Mouse (Mus musculus) left cerebral cortex, postnatal 14 days (tissue): ENCODE results near the gene Stmnd1. TPM values are rescaled to one million over a fixed set of nuclear protein-coding genes. Genes with fewer than 3 reads are reported as not detected.
"Not testable (repeated sequence)": the region's sequence is repeated elsewhere in the genome, so short reads cannot be mapped to it uniquely, and the experiment has no call there.

Experiments used
- DNase-seq, 2 experiments: peaks; one replicate each; pipeline ENCODE4 v3.0.0; 2021 to 2022; ENCODE audit warnings: low spot score in 2 of 2, mixed read lengths in 1 of 2
- intact Hi-C: fragments of 180-260 bp; cut with DNase I; formaldehyde crosslinking; loops from one replicate; pipeline ENCODE4 v1.15.1; 2025
- long read RNA-seq, 2 experiments: library from polyadenylated mRNA; stranded (forward); transcript quantifications; one replicate each; pipeline ENCODE4 v2.0.0; 2021
- total RNA-seq, 2 experiments: library from RNA; stranded (reverse); gene quantifications; 2 replicates each; pipeline ENCODE4 v1.2.3; 2021

Stmnd1 gene
- total RNA-seq: not detected
- long read RNA-seq, experiment 1: 0 reads
- long read RNA-seq, experiment 2, partial matches to known transcripts: 0 of 1 reads
- long read RNA-seq, experiment 2, other reads (novel, unspliced or antisense): 0 of 1 reads

DNA sequence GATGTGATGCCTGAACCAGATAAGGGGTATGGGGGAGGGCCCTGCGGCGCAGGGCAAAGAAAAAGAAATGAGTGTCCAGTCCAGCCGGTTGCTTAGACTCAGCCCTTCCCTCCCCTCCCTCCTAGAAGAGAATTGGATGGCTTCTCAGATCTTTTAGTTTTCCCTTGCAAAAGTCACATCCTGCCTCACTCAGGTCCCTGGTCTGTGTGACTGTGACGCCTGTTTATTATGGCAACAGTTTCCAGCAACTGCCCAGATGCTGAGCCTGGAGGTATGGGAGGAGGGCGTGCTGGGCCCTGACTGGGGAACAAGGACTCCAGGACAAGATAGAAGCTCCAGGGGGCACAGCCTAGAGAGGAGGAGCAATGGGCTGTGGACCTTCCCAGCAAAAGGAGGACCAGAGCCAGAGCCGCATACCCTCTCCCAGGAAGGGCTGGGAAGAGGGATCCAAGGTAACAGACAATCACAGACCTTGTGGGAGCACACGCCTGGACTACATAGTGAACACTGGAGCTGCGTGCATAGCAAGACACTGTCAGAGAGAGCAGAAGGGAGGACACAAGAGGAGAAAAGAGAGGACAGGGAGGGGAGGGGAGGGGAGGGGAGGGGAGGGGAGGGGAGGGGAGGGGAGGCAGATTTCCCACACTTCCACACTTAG, at the start of gene Stmnd1:
Stmnd1 (plus strand) TSS at position 269 of the 658 bp plus-strand sequence.
- intact Hi-C loops: no loop called here
- DNase-seq: no peak

DNA sequence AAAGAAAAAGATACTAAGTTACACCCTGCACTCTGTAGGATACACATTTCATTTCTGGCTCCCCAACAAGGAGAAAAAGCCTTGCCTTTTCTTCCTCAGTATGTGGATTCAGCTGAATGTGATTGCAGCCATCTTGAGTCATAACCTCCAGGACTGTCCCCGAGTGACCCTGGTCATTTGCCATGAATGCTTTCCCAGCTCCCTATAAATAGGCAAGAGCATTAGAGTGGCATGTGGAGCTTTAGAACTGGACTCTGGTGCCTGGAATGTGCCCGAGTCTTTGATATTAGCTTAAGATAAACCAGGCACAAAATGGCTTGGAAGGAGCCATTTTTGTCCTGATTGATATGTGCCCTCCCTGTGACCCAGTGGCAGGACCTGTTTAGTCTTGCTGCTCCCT, 46.6 kb upstream of the Stmnd1 start:
- DNase-seq: no peak
- intact Hi-C loops: no loop called here

DNA sequence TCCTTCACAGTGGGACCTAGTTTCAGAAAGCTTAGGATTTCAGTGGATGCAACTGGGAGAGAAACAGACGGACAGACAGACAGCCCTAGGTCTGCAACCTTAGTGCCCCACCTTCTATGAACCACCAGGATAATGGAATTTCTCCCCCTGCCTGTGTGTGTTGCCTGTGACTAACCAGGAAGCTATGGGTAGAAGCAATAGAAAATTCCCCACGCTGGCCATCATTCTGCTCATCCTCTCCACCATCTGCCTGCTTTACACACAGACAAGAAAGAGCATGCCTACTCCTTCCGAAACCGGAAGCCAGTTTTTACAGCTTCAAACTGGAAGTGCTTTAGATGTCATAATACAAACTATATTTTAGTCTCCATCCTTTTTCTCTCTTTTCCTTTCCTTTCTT, 46.0 kb upstream of the Stmnd1 start:
- peak; percentile 26 to 49 for DNase-seq
- intact Hi-C loops: no loop called here

DNA sequence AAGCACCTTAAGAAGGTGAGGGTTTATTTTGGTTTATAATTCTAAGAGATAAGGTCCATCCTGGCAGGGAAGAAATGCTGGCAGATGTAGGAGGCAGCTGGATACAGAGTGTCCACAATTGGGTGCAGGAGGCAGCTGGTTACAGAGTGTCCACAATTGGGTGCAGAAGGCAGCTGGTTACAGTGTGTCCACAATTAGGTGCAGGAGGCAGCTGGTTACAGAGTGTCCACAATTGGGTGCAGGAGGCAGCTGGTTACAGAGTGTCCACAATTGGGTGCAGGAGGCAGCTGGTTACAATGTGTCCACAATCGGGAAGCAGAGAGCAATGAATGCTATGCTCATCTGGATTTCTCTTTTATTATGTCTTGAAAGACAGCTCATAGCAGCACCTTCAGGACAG, 44.8 kb upstream of the Stmnd1 start:
- intact Hi-C loops, DNase-seq: not testable (repeated sequence)

DNA sequence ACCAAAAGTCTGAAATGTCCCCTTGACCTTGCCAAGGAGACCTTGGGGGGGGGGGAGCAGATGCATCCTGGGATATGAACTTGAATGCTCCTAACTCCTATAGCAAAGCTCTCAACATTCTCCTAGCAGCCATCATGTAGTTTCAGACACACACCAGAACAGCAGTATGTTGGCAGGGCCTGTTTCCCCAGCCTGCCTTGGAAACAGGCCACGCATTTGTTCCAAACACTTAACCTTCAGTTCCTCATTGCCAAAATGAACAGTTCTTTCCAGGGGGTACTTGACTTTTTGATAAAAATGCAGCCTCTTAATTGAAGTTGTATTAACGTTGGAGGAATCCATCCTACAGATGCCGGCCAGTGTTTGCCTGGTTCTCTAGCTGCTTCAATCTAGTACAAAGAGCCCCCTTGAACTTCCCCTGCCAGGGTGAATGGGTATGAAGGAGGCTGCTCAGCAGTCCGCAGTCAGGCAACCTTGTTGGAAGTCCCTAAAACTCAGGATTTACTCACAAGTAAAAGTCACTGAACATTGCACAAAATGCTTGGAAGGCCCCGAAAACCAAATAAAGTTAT, 41.9 kb upstream of the Stmnd1 start:
- intact Hi-C loops: no loop called here
- DNase-seq: no peak

DNA sequence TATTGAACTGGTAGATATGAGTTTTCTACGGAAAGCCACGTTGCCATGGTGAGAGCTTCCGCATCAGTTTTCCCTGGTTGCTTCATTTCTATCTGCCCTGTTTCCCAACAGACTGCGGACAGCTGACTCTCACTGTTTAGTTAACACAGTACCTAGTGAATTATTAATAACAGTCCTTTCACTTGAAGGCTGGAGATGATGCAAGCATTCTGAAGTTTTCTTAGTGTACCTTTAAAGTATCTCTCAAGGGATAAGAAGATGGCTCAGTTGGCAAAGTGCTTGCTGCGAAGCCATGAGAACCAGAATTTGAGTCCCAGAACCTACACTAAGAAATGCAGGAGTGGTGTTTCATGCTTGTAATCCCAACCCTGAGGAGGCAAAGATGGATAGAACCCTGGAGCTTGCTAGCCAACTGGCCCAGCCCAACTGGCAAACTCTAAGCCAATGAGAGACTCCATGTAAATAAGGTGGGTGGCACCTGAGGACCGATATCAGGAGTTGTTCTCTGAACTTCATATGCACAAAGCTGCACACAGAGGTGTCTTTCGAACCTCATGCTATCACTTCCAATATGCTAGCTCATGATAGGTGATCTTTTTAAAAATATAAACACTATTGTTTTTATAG, 35.7 kb upstream of the Stmnd1 start:
- intact Hi-C loops: no loop called here
- DNase-seq: no peak

DNA sequence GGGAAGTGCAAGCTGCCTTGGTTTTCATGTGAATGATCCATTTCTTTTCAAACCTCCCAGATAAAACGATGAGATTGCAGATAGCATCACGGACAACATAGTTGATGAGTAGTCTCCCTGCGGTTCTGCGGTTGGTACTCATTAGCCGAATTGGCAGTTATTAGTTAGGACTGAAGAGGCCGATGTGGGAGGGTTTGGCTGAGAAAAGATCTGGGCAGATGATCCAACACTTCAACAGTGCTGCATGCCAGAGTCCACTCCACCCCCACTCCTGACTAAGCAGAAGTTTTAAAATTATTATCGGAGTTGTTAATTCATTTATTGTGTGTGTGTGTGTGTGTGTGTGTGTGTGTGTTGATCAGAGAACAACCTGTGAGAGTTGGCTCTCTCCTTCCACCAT, 34.7 kb upstream of the Stmnd1 start:
- no peak for DNase-seq
- intact Hi-C loops: no loop called here

DNA sequence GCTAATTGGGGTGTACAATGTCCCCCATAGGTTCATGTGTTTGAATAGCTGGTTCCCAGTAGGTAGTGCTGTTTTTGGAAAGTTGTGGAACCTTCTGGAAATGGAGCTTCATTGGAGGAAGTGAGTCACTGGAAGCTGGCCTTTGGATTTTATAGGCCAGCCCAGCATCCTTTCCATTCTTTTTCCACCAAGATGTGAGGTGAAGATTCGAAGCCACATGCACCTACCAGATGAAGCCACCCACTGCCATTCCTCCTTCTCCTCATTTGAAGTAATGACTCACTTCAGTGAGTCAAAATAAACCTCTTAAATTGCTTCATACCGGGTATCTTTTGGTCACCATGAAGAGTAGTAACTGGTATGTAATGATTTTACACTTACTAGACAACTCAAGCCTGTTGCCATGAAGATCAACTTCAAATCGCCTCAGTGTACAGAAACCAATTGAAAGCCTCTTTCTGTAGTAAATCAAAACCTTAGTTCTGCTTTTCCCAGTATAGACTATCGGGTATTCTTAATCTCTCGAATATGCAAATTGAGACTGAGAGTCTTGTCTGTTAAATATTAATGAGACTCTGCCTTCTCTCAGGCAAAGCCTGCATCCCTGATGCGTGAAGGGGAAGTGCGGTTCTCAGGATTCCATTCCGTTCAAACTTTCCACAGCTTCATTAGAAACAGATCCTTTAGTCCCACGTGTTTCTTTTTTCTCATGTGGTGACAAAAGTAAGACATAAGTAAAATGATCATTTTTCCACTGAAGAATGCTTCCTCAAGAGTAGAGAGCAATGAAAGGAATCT, 31.9 kb upstream of the Stmnd1 start:
- intact Hi-C loops: no loop called here
- DNase-seq: no peak

DNA sequence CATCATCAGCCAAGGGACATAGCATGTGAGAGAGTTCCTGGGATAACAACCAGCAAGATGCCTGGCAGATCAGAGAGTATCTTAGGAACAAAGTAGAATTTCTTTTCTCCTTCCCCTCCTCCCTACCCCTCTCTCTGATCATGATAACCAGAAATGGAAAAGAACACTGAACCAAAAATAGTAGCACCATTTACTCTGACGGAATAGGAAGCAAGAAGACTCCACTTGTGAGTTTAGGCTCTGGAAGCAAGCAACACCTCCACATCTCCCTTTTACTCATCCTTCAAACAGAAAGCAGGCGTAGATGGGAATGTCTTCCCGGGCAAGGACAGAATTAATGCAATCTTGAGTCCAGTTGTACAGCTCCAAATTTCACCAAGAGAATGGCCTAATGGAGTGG, 19.8 kb upstream of the Stmnd1 start:
- intact Hi-C loops: no loop called here
- peak; percentile 26 to 65 for DNase-seq

DNA sequence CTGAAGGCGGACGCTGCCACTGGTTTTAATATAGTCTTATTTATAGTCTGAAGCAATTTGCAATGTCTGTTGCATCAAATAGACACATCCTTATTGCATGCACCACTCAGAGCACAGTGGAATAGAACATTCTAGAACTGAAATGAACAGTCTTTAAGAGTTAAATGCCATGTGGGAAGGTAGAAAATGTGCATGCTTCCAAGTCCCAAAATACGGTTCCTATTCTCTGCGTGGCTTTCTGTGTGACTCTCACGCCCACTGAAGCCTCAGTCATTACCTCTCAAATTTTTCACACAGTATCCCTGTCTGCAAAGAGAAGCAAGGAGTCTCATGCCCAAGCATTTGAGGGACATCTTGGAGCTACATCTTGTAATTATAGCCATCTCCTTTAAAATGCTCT, 19.4 kb upstream of the Stmnd1 start:
- intact Hi-C loops: no loop called here
- DNase-seq: peak in 1 of 2 experiments; percentile 37

DNA sequence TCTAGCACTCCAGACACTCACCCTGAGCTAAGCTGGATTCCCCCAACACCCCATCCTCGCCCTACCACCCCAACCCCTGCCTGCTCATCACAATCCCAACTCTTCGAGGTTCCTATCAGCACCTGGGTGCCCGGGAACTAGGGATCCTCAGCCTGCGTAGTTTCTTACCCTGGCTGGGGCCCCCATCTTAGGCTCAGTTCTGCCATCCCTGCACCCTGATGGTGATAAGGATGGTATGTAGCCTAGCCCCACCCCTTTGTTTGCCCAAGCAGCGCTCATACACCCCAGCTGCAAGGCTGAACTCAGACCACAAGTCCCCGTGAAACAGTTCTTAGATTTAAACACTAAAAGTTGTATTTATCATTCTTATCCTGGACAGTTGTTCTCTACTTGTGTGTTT, 17.9 kb upstream of the Stmnd1 start:
- intact Hi-C loops: loop anchor here (5.0 kb wide), 2 partner anchors 68 to 293 kb away; no protein-coding TSS in a partner anchor
- no peak for DNase-seq

DNA sequence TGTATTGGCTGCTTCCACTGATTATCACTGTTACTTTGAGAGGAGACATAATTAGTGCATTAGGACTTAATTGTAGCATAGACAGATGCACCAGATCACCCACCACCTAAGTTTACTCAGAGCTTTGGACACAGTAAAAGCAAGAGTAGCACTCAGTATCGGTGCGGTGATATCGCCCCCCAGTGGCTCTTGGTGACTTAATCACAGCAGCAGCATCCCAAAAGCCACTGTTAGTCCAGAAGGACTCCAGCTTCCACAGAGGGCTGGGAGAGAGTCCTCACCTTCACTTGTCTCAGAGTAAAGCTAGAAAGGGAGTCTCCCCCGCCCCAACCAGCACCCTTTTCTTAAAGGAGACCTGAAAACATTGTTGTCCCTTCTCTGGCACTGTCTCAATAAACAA, 15.7 kb upstream of the Stmnd1 start:
- peak; percentile 78 to 88 for DNase-seq
- intact Hi-C loops: loop anchor here (5.0 kb wide), 2 partner anchors 71 to 296 kb away; no protein-coding TSS in a partner anchor

DNA sequence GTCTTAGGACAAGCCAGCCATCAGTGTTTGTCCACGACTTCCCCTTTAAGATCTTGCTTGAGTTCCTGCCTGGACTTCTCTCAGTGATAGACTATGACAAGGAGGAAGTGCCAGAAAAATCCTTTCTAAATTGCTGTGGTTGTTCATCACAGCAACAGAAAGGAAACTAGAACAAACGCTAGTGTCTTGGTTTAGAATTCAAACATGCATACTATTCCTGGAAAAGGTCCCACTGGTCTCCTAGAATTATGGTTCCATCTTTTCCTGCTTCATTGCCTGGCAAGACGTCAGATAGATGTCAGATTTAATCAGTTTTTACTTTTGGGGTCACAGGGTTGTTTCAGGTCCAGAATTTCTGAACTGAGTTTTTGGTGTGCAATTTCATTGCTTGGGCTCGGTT, 14.0 kb upstream of the Stmnd1 start:
- intact Hi-C loops: loop anchor here (5.0 kb wide), 2 partner anchors 72 to 297 kb away; no protein-coding TSS in a partner anchor

DNA sequence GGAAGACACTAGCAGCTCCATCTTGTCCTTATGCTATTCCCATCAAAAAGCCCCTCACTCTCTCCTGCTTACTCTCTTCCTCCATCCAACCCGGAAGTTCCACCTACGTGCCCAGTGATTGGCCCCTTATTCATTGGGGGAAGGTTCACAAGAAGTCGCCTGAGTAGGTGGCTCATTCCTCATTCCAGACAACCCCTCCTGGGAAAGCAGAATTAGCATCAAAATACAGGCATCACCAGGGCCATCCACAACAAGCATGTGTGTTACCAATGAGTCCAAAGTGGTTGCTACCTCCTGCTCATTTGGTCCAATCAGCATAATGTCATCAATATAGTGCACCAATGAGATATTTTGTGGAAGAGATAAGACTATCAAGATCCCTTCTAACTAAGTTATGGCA, 12.3 kb upstream of the Stmnd1 start:
- DNase-seq: no peak
- intact Hi-C loops: no loop called here

More for the DNA sequence above, 14.0 kb upstream of the Stmnd1 start:
- DNase-seq: no peak

DNA sequence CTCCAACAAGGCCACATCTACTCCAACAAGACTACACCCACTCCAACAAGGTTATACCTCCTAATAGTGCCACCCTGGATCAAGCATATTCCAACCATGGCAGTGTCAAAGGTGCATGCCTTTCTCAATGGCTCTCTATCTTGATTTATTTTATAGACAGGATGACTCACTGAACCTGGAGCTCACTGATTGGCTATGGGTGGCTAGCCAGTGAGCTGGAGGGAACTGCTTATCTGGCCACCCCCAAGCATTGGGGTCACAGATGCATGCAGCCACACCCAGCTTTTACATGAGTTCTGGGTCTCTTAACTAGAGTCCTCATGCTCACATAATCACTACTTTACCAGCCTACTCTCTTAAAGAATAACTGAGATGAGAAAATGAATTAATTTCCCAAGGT, 5.7 kb upstream of the Stmnd1 start:
- DNase-seq: no peak
- intact Hi-C loops: no loop called here

DNA sequence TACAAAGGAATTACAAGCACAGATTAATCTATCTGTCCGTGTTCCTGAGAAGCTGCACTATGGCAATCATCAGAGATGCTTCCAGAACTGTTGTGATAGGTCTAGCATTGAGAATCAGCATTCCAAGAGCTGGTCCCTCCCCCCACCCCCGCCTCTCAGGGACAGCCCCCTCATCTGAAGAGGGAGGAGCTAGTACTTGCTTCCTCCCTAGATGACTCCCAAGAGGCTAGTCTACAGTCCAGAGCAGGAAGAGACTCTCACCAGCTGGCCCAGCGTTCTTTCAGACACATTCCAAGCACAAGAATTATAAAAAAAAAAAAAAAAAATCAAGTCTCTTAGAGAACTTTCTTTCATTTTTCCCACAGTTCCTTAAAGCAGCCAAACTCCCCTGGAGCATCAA, 5.2 kb upstream of the Stmnd1 start:
- intact Hi-C loops: no loop called here
- DNase-seq: no peak

DNA sequence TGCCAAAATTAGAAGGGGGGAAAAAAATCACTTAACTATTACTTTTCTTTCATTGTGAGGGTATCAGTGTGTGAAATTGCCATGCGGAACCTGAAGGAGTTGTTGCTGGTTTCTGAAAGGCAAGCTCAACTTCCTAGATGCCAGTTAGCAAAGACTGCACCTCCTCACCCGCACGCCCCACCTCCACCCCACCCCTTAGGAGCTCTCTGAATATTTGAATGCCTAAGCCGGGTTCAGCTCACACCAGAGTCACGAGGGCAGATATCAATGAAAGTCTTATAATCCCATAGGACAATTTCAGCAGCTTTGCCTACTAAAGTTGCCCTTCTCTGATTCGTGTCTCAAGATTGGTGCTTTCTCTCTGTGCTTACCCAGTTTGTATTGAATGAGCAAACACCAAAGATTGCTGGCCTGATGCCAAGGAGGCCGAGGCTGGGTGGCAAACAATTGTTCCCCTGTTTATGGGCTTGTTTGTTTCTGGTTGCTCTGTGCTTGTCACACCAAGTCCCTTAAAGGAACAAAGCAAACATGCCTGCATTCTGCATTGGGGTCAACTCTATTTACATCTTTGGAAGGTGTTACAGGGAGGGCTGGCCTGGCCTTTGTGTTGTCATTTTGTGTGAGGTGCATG, 4.6 kb upstream of the Stmnd1 start:
- intact Hi-C loops: no loop called here
- DNase-seq: peak; percentile 41 to 64

DNA sequence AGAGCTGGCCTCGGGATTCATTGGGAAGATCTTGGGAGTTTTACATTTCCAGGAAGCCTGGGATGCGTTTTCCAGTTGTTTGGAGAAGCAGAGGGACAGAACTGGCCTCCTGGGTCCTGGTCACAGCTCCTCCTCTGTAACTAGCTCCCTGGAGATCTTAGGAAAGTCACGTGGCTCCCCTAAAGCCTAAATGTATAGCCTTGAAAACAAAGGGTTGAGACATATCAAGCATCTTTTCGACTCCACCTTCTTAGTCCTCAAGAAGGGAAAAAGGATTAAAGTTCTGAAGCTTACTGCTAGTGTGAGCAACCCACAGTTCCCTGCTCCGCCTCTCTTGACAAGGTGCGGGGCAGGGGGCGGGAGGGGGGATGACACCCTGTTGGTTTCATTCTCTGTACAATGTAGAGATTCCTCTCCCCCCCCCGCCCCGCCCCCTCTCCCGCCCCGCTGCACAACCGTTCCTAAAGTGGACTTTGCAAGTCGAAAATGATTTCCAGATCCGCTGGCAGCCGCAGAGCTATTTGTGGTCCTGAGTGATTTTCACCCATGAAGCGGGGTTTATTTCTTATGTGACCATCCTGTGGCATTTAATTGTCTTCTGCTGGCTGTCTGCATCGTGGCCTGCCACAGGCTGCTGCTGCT, 589 bp upstream of the Stmnd1 start:
- DNase-seq: no peak
- intact Hi-C loops: no loop called here

DNA sequence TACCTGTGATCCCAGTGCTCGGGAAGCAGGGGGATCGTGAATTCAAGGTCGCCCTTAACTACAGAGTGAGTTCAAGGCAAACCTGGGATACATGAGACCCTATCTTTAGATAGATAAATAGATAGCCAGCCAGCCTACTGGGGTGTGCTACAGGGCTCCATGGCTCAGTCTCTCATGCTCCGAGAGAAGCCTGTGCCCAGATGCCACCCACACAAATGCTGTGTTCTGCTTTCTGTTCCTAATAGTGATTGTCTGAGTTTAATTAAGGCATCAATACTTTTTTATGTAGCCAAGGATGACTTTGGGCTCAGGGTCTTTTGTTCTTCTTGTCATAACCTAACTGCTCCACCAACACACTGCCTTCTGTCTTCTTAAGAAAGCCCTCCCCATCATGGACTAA, 2.2 kb downstream of the Stmnd1 start:
- no peak for DNase-seq
- intact Hi-C loops: no loop called here
